Mouse (Mus musculus) stomach, adult 2 months (tissue): ENCODE data around the gene Aqp2. TPM values are rescaled to one million over a fixed set of nuclear protein-coding genes. Genes with fewer than 3 reads are reported as not detected.

Experiments used
- polyA plus RNA-seq: library from polyadenylated mRNA; depleted of rRNA; stranded (reverse); fragments of >200 nt; gene quantifications from 2 replicates; pipeline ENCODE4 v1.2.3, GENCODE M21; 2012; rRNA removed

The Aqp2 gene
- polyA plus RNA-seq: 0.43 TPM in 1 of 2 replicates, not detected in the other

GRCm38 (mm10) chr15:99578802-99579485 lies at the start of gene Aqp2:
Gene Aqp2 (plus strand): TSS chr15:99579055.

GRCm38 (mm10) chr15:99590429-99591084 lies 11.7 kb downstream of the Aqp2 start, which contains the start of gene Aqp5:
Gene Aqp5 (plus strand): TSS chr15:99590782.

GRCm38 (mm10) chr15:99600986-99601822 lies 22.3 kb downstream of the Aqp2 start, which contains the start of gene Aqp6:
Gene Aqp6 (plus strand): TSS chr15:99601400.

Other genes with a start within 250 kb of the Aqp2 start
- gene Fmnl3, start 208.6 kb upstream of the Aqp2 start, polyA plus RNA-seq: 5.1 and 5.4 TPM in 2 replicates
- 337 and 487 TPM in 2 replicates for gene Tmbim6, start 186.2 kb upstream of the Aqp2 start, polyA plus RNA-seq
- 2.6 and 2.9 TPM in 2 replicates for gene Nckap5l, start 121.3 kb upstream of the Aqp2 start, polyA plus RNA-seq
- gene Bcdin3d, start 104.3 kb upstream of the Aqp2 start, polyA plus RNA-seq: 2.7 and 2.9 TPM in 2 replicates
- 0.46 and 0.67 TPM in 2 replicates for gene Faim2, start 50.9 kb upstream of the Aqp2 start, polyA plus RNA-seq
- 22.6 and 90.4 TPM in 2 replicates for gene Aqp5, start 11.7 kb downstream of the Aqp2 start, polyA plus RNA-seq
- not detected in 2 replicates for gene Aqp6, start 22.3 kb downstream of the Aqp2 start, polyA plus RNA-seq
- 3.8 and 5.4 TPM in 2 replicates for gene Racgap1, start 72.6 kb downstream of the Aqp2 start, polyA plus RNA-seq
- 0.18 TPM in 1 of 2 replicates, not detected in the other for gene Asic1, start 91.3 kb downstream of the Aqp2 start, polyA plus RNA-seq
- 10.7 and 11.8 TPM in 2 replicates for gene Smarcd1, start 123.1 kb downstream of the Aqp2 start, polyA plus RNA-seq
- gene Gm17349, start 126.4 kb downstream of the Aqp2 start, polyA plus RNA-seq: not detected in 2 replicates
- gene Gpd1, start 138.5 kb downstream of the Aqp2 start, polyA plus RNA-seq: 26.2 and 29.9 TPM in 2 replicates
- 141 and 223 TPM in 2 replicates for gene Cox14, start 146.6 kb downstream of the Aqp2 start, polyA plus RNA-seq
- gene Cers5, start 193.8 kb downstream of the Aqp2 start, polyA plus RNA-seq: 4.3 and 5.5 TPM in 2 replicates